8 mouse cellular contexts compared by ENCODE assay signal in genomic region chr13:48870771-48871731, GRCm38 (mm10). TPM values are rescaled to one million over a fixed set of nuclear protein-coding genes. Genes with fewer than 3 reads are reported as not detected.
A peak's percentile ranks its signal among the peaks of the same experiment; 100 is the strongest.
DNase-seq lines count a peak whose midpoint lies in the region; ATAC-seq and TF ChIP-seq lines count a peak whose summit lies in the region.

Gene Phf2, minus strand, starts transcription at chr13:48871119.

- H3K27me3 ChIP-seq in C2C12 (ENCODE audit: control insufficient read depth, insufficient read depth, insufficient read length): no peaks in the 10 kb centered on the region
- H3K27me3 ChIP-seq in embryonic facial prominence, embryonic 11.5 days (ENCODE audit: control insufficient read depth, insufficient read depth, low read length): no peaks in the 10 kb centered on the region
- H3K27me3 ChIP-seq in kidney, embryonic 15.5 days: no peaks in the 10 kb centered on the region
- H3K27me3 ChIP-seq in liver, postnatal 0 days (ENCODE audit: insufficient read depth, low read length): no peaks in the 10 kb centered on the region
- no peaks in the 10 kb centered on the region; the same call in 1 of the 2 replicates for H3K27me3 ChIP-seq in neural tube, embryonic 14.5 days (ENCODE audit: control insufficient read depth, insufficient read depth, low read length)

- peaks cover under 1% of the 10 kb centered on the region for H3K36me3 ChIP-seq in C2C12 (ENCODE audit: control insufficient read depth, insufficient read depth)
- H3K36me3 ChIP-seq in embryonic facial prominence, embryonic 11.5 days (replicated peaks; ENCODE audit: control insufficient read depth, insufficient read depth, low read depth, low read length): no peaks in the 10 kb centered on the region
- no peaks in the 10 kb centered on the region; the same call in 1 of the 2 replicates for H3K36me3 ChIP-seq in kidney, embryonic 15.5 days
- 0 out of 2 replicates have a peak, but pooled peaks cover 3% of the 10 kb centered on the region for H3K36me3 ChIP-seq in liver, postnatal 0 days (replicated peaks; ENCODE audit: insufficient read depth, low read length)
- H3K36me3 ChIP-seq in neural tube, embryonic 14.5 days (ENCODE audit: control insufficient read depth, insufficient read depth, low read length): no peaks in the 10 kb centered on the region

- no peak for TF ChIP-seq CTCF in C2C12 (IDR thresholded peaks at IDR 0.05; ENCODE audit: control insufficient read depth, insufficient read depth, insufficient read length)
- TF ChIP-seq CTCF in liver, postnatal 0 days (IDR thresholded peaks at IDR 0.05; ENCODE audit: low read depth): no peak

- peak within 1 kb of the TSS; percentile 99 for H3K9ac ChIP-seq in embryonic facial prominence, embryonic 11.5 days (replicated peaks; ENCODE audit: low read length)
- peak within 1 kb of the TSS; percentile 97 for H3K9ac ChIP-seq in kidney, embryonic 15.5 days
- peak within 1 kb of the TSS; percentile 97 for H3K9ac ChIP-seq in liver, postnatal 0 days (replicated peaks)
- H3K9ac ChIP-seq in neural tube, embryonic 14.5 days (replicated peaks; ENCODE audit: low read depth, low read length): peak within 1 kb of the TSS; percentile 98

- H3K79me2 ChIP-seq in C2C12 (ENCODE audit: control insufficient read depth, insufficient read depth): peaks cover 61% of the 10 kb centered on the region

- DNase-seq in NIH3T3 (ENCODE audit: low read depth) (peak; percentile 51), adipocyte (ENCODE audit: low spot score) (no peak)
- peak; percentile 66 for DNase-seq in embryonic facial prominence, embryonic 11.5 days (ENCODE audit: low spot score)
- DNase-seq in heart, adult 9 months (ENCODE audit: low spot score in 2 of 2): peak; percentile 40 to 50
- DNase-seq in liver, postnatal 0 days: peak; percentile 46

- under 1% methylated on average over 48 of the region's 117 CpGs for WGBS in embryonic facial prominence, embryonic 11.5 days
- WGBS in kidney, embryonic 15.5 days: under 1% methylated on average over 66 of the region's 117 CpGs
- WGBS in liver, postnatal 0 days (ENCODE audit: insufficient replicate concordance): 2% methylated on average over 35 of the region's 117 CpGs
- WGBS in neural tube, embryonic 14.5 days: under 1% methylated on average over 70 of the region's 117 CpGs

- peak within 1 kb of the TSS; percentile 72 for H3K27ac ChIP-seq in embryonic facial prominence, embryonic 11.5 days (replicated peaks; ENCODE audit: low read depth, low read length)
- peak within 1 kb of the TSS; percentile 88 for H3K27ac ChIP-seq in kidney, embryonic 15.5 days
- H3K27ac ChIP-seq in liver, postnatal 0 days (ENCODE audit: low read depth): peak within 1 kb of the TSS; percentile 92
- peak within 1 kb of the TSS; percentile 82 for H3K27ac ChIP-seq in neural tube, embryonic 14.5 days (ENCODE audit: low read depth, low read length)

- no peaks in the 10 kb centered on the region for H3K9me3 ChIP-seq in embryonic facial prominence, embryonic 11.5 days (replicated peaks; ENCODE audit: control insufficient read depth, low read length)
- H3K9me3 ChIP-seq in kidney, embryonic 15.5 days (replicated peaks): no peaks in the 10 kb centered on the region
- H3K9me3 ChIP-seq in liver, postnatal 0 days (ENCODE audit: low read length): no peaks in the 10 kb centered on the region
- H3K9me3 ChIP-seq in neural tube, embryonic 14.5 days (ENCODE audit: control insufficient read depth, low read length): no peaks in the 10 kb centered on the region

- peak within 1 kb of the TSS; percentile 46 for H3K4me3 ChIP-seq in C2C12 (ENCODE audit: insufficient read depth, poor library complexity, severe bottlenecking)
- peak within 1 kb of the TSS; percentile 96 for H3K4me3 ChIP-seq in embryonic facial prominence, embryonic 11.5 days (ENCODE audit: low read depth, low read length)
- H3K4me3 ChIP-seq in kidney, embryonic 15.5 days (replicated peaks): peak within 1 kb of the TSS; percentile 93
- H3K4me3 ChIP-seq in liver, postnatal 0 days (ENCODE audit: low read depth, low read length): peak within 1 kb of the TSS; percentile 86
- H3K4me3 ChIP-seq in neural tube, embryonic 14.5 days (ENCODE audit: low read depth, low read length): peak within 1 kb of the TSS; percentile 91

- ATAC-seq in embryonic facial prominence, embryonic 11.5 days (replicated peaks; ENCODE audit: insufficient number of reproducible peaks, low FRiP score, low TSS enrichment, low read depth): peak; percentile 42; the same call in 1 of the 2 replicates
- peak; percentile 55 for ATAC-seq in kidney, embryonic 15.5 days (replicated peaks; ENCODE audit: low FRiP score)
- peak; percentile 35 for ATAC-seq in liver, postnatal 0 days
- ATAC-seq in neural tube, embryonic 14.5 days (ENCODE audit: low read depth): peak; percentile 54

- H3K4me2 ChIP-seq in embryonic facial prominence, embryonic 11.5 days (ENCODE audit: low read depth, low read length): peak within 1 kb of the TSS; percentile 85
- peak within 1 kb of the TSS; percentile 86 for H3K4me2 ChIP-seq in kidney, embryonic 15.5 days
- peak within 1 kb of the TSS; percentile 95 for H3K4me2 ChIP-seq in liver, postnatal 0 days (ENCODE audit: low read depth, low read length)
- peak within 1 kb of the TSS; percentile 92 for H3K4me2 ChIP-seq in neural tube, embryonic 14.5 days (ENCODE audit: low read depth, low read length)

- no peak for TF ChIP-seq EP300 in liver, postnatal 0 days (IDR thresholded peaks at IDR 0.05; ENCODE audit: low read depth)

- H3K79me3 ChIP-seq in C2C12 (ENCODE audit: low read depth): peaks cover 44% of the 10 kb centered on the region

- H3ac ChIP-seq in C2C12 (ENCODE audit: control insufficient read depth, insufficient read length, low read depth): peak within 1 kb of the TSS; percentile 90

- H3K4me1 ChIP-seq in embryonic facial prominence, embryonic 11.5 days (ENCODE audit: control insufficient read depth, insufficient read depth, low read length): peaks cover 16% of the 10 kb centered on the region
- peaks cover 44% of the 10 kb centered on the region for H3K4me1 ChIP-seq in kidney, embryonic 15.5 days
- peaks cover 38% of the 10 kb centered on the region for H3K4me1 ChIP-seq in liver, postnatal 0 days (ENCODE audit: insufficient read depth)
- peaks cover 24% of the 10 kb centered on the region for H3K4me1 ChIP-seq in neural tube, embryonic 14.5 days (ENCODE audit: control insufficient read depth, insufficient read depth, low read length)

TF ChIP-seq in C2C12, 6 proteins besides CTCF, POLR2A, EP300 and RAD21:
- no peak for TF ChIP-seq CEBPB (IDR thresholded peaks at IDR 0.05; ENCODE audit: low read depth)
- no peak for TF ChIP-seq FOSL1 (IDR thresholded peaks at IDR 0.05; ENCODE audit: insufficient read depth, low read length, poor library complexity, severe bottlenecking)

RNA-seq across cellular contexts. Expression of gene Phf2, which starts in this region (rescaled TPM):
- polyA plus RNA-seq in C2C12 (2012; fragmentation: generic; extraction: Trizol): 20.1 TPM
- 10.1 and 11.0 TPM in 2 replicates for polyA plus RNA-seq in embryonic facial prominence, embryonic 11.5 days (2014; fragmentation: Nextera tagmentation; extraction: Ambion mirVana)
- 7.5 and 7.8 TPM in 2 replicates for polyA plus RNA-seq in kidney, embryonic 15.5 days (2015; fragmentation: Nextera tagmentation; extraction: Ambion mirVana)
- polyA plus RNA-seq in liver, postnatal 0 days (2015; fragmentation: Nextera tagmentation; extraction: Ambion mirVana): 1.5 and 1.6 TPM in 2 replicates
- 10.7 and 11.7 TPM in 2 replicates for polyA plus RNA-seq in neural tube, embryonic 14.5 days (2014; fragmentation: Nextera tagmentation; extraction: Ambion mirVana)

Comparison
In these comparisons a context has a peak if more than half of its experiments do, and no peak if none do; other contexts are left out.
1. H3K4me3 ChIP-seq: peak in every context shown above with its lines; median percentile 96 in embryonic facial prominence, embryonic 11.5 days; 93 in kidney, embryonic 15.5 days; 91 in neural tube, embryonic 14.5 days; 86 in liver, postnatal 0 days; 46 in C2C12.